Mouse (Mus musculus): ENCODE data around the gene Hira. TPM values are rescaled to one million over a fixed set of nuclear protein-coding genes. Genes with fewer than 3 reads are reported as not detected.

Hira gene
- polyA plus RNA-seq, 1 experiment: 51.6 TPM

DNA sequence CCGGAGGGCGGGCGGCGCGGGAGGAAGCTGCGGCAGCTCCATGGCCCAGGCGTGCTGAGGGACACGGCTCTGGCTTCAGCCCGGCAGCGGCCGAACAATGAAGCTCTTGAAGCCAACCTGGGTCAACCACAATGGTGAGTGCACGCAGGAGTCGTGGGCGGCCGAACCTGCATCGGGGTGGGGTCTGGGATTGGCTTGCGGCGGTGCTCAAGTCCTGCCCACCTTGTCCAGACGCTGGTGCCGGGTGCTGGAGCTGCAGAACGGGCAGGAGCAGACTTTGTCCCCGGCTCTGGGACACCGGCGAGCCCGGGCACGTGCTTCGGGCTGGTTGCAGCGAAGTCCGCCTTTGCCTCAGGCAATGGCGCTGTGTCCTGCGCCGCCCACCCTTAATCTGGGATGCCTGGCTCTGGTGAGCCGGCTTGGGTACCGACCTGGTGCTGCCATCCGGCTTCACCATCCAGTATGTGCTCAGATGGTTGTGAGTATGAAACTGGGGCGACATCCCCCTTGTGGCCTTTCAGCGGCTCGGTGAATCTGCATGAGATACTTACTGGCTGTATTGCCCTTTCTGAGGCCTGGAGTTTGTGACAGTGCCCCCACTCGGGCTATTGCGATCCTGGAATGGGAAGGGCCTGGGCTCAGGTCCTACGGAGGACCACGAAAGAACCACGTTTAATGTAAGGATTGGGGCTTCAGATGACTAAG is 701 bp downstream of the Hira start:
- Histone ChIP-seq H3K4me3 (ENCODE audit: insufficient read depth, low read depth, low read length) (peak overlapping the region; percentile 68), H3K27ac (ENCODE audit: insufficient read depth, low read depth, low read length) (peak overlapping the region; percentile 37), H3K27me3 (replicated peaks; ENCODE audit: control insufficient read depth, insufficient read depth, low read length) (no peaks in the 10 kb centered on the region), H3K36me3 (ENCODE audit: control insufficient read depth, insufficient read depth, low read length) (no peaks in the 10 kb centered on the region; the same call in 1 of the 2 replicates), H3K4me1 (ENCODE audit: control insufficient read depth, insufficient read depth, low read length) (no peaks in the 10 kb centered on the region; the same call in 1 of the 2 replicates)
- DNase-seq: peak; percentile 76
- TF ChIP-seq CTCF (conservative IDR thresholded peaks at IDR 0.05; ENCODE audit: insufficient read depth, insufficient read length, low read depth, low read length) (0 out of 2 replicates have a peak, but pooled peaks have one; percentile 3), POLR2A (IDR thresholded peaks at IDR 0.05; ENCODE audit: low read depth, low read length) (no peak)
- WGBS: under 1% methylated on average over 43 of the region's 43 CpGs

DNA sequence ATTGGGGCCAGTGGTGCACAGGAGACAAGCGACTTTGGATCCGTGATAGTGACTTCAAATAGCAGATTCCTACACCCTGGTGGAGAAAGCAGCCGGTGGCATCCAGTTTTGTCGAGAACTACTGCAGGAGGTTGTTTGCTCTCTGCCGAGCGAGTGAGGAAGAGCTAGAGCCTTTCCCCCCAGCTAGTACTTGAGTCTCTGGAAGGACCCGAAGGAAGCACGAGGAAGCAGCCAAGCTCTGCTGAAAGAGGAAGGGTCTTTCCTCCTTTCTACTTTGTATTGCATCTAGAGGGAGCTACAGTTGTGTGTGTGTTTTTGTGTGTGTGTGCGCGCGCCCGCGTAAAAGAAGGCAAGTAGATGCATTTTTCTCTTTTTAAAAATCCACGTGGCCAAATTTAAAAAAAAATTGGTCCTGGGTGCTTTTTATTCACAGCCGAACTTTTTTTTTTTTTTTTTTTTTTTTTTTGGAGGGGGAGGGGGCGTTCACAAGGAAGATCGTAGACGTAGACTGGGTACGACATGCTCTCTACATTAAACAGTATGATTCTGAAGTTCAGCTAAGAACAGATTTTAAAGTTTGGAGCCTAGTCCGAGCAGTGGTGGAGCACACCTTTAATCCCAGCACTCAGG is 1.4 kb downstream of the Hira start:
- TF ChIP-seq CTCF (conservative IDR thresholded peaks at IDR 0.05; ENCODE audit: insufficient read depth, insufficient read length, low read depth, low read length): 0 out of 2 replicates have a peak, but pooled peaks have one; percentile 0
- no peak for TF ChIP-seq POLR2A (IDR thresholded peaks at IDR 0.05; ENCODE audit: low read depth, low read length)
- H3K4me1 ChIP-seq (ENCODE audit: control insufficient read depth, insufficient read depth, low read length): no peaks in the 10 kb centered on the region; the same call in 1 of the 2 replicates
- no peak overlapping the region for H3K27ac ChIP-seq (ENCODE audit: insufficient read depth, low read depth, low read length)
- no peaks in the 10 kb centered on the region for H3K27me3 ChIP-seq (replicated peaks; ENCODE audit: control insufficient read depth, insufficient read depth, low read length)
- DNase-seq: no peak
- 19% methylated on average over 20 of the region's 20 CpGs for WGBS
- H3K4me3 ChIP-seq (ENCODE audit: insufficient read depth, low read depth, low read length): peak overlapping the region; percentile 68
- no peaks in the 10 kb centered on the region; the same call in 1 of the 2 replicates for H3K36me3 ChIP-seq (ENCODE audit: control insufficient read depth, insufficient read depth, low read length)

DNA sequence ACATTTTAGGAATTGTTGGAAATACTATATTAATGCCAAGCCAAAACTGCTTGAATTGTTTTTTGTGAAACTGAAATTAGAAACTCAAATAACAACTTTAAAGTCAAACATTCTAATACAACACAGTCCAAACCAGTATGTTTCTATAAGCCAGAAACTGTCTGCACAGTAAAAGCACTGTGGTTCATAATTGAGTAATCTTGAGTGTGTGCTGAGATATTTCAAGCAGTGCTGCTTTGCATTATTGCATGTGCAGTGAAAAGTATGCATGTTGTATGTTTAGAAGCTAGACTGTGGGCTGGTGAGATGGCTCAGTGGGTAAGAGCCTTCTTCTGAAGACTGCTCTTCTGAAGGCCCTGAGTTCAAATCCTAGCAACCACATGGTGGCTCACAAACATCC is 7.2 kb downstream of the Hira start:
- no peaks in the 10 kb centered on the region for H3K4me1 ChIP-seq (ENCODE audit: control insufficient read depth, insufficient read depth, low read length)
- no peaks in the 10 kb centered on the region for H3K27me3 ChIP-seq (replicated peaks; ENCODE audit: control insufficient read depth, insufficient read depth, low read length)
- H3K27ac ChIP-seq (ENCODE audit: insufficient read depth, low read depth, low read length): no peak overlapping the region
- TF ChIP-seq POLR2A (IDR thresholded peaks at IDR 0.05; ENCODE audit: low read depth, low read length): no peak
- TF ChIP-seq CTCF (conservative IDR thresholded peaks at IDR 0.05; ENCODE audit: insufficient read depth, insufficient read length, low read depth, low read length): no peak
- no peak overlapping the region for H3K4me3 ChIP-seq (ENCODE audit: insufficient read depth, low read depth, low read length)
- no peaks in the 10 kb centered on the region for H3K36me3 ChIP-seq (ENCODE audit: control insufficient read depth, insufficient read depth, low read length)
- DNase-seq: no peak

DNA sequence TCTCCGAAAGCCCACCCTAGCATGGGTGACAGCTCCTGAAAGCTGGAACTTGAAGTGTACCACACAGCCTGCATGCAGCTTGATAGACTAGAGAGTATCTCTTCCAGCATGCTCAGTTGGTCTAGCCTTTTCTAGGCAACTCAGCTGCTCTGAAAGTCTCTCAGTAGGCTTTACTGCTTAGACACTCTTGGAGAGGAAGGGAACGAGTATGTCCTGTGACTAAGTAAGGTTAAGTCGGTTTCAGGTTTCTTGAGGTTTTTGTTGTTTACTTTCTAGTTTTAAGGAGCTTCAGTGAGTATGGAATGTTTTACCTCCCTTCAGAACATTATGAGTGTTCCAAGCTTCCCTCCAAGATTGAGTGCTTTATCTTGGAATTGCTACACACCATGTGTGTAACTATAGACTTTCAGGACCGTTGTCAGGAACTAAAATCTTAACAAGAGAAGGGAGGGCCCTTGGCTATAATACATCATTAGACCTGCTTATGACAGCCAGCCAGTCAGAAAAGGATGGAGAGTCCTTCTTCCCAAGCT is 17.1 kb downstream of the Hira start:
- Histone ChIP-seq H3K36me3 (ENCODE audit: control insufficient read depth, insufficient read depth, low read length) (peaks cover 5% of the 10 kb centered on the region), H3K4me3 (ENCODE audit: insufficient read depth, low read depth, low read length) (no peak overlapping the region), H3K27me3 (replicated peaks; ENCODE audit: control insufficient read depth, insufficient read depth, low read length) (no peaks in the 10 kb centered on the region), H3K27ac (ENCODE audit: insufficient read depth, low read depth, low read length) (no peak overlapping the region), H3K4me1 (ENCODE audit: control insufficient read depth, insufficient read depth, low read length) (no peaks in the 10 kb centered on the region)
- TF ChIP-seq CTCF (conservative IDR thresholded peaks at IDR 0.05; ENCODE audit: insufficient read depth, insufficient read length, low read depth, low read length) (no peak), POLR2A (IDR thresholded peaks at IDR 0.05; ENCODE audit: low read depth, low read length) (no peak)
- 74% methylated on average over 4 of the region's 4 CpGs for WGBS
- no peak for DNase-seq

DNA sequence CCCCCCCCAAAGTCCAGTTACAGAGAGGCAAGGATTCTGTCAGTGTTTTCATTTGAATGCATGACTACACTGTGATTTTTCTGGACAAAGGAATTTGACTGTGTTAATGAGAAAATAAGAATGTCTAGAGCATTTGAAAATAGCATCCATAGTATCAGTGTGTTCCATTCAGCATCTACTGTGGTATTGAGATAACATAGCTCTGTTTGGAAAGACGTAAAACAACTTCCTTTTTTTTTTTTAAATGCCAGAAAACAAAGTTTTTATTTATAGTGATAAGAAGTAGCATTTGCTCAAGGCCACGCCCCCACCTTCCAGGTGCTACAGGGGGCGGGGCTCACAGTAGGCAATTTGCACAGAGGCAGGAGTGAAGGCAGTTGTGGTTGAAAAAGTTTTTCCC is 18.4 kb downstream of the Hira start:
- no peak for TF ChIP-seq CTCF (conservative IDR thresholded peaks at IDR 0.05; ENCODE audit: insufficient read depth, insufficient read length, low read depth, low read length)
- TF ChIP-seq POLR2A (IDR thresholded peaks at IDR 0.05; ENCODE audit: low read depth, low read length): no peak
- Histone ChIP-seq H3K27me3 (replicated peaks; ENCODE audit: control insufficient read depth, insufficient read depth, low read length) (no peaks in the 10 kb centered on the region), H3K4me1 (ENCODE audit: control insufficient read depth, insufficient read depth, low read length) (no peaks in the 10 kb centered on the region), H3K27ac (ENCODE audit: insufficient read depth, low read depth, low read length) (no peak overlapping the region), H3K36me3 (ENCODE audit: control insufficient read depth, insufficient read depth, low read length) (peaks cover 7% of the 10 kb centered on the region), H3K4me3 (ENCODE audit: insufficient read depth, low read depth, low read length) (no peak overlapping the region)
- 77% methylated on average over 3 of the region's 3 CpGs for WGBS
- DNase-seq: no peak

DNA sequence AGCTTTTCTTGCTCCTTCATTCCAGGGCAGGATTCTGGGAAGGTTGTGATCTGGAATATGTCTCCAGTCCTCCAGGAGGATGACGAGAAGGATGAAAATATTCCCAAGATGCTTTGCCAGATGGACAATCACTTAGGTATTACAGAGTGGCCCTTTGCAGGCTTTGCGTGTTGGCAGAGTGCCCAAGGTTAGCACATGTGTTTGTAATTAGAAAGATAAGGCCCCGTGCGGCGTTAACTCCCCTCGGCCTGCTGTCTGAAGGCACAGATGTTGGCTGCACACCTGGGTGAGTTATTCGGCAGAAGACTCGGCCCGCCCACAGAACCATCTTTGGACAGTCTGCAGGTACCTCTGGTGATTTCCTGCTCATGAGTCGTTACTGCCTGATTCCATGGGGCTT is 19.6 kb downstream of the Hira start:
- WGBS: 86% methylated on average over 10 of the region's 10 CpGs
- H3K27me3 ChIP-seq (replicated peaks; ENCODE audit: control insufficient read depth, insufficient read depth, low read length): no peaks in the 10 kb centered on the region
- H3K36me3 ChIP-seq (ENCODE audit: control insufficient read depth, insufficient read depth, low read length): peaks cover 7% of the 10 kb centered on the region
- H3K27ac ChIP-seq (ENCODE audit: insufficient read depth, low read depth, low read length): no peak overlapping the region
- no peak for DNase-seq
- no peaks in the 10 kb centered on the region for H3K4me1 ChIP-seq (ENCODE audit: control insufficient read depth, insufficient read depth, low read length)
- H3K4me3 ChIP-seq (ENCODE audit: insufficient read depth, low read depth, low read length): no peak overlapping the region
- TF ChIP-seq POLR2A (IDR thresholded peaks at IDR 0.05; ENCODE audit: low read depth, low read length) (no peak), CTCF (conservative IDR thresholded peaks at IDR 0.05; ENCODE audit: insufficient read depth, insufficient read length, low read depth, low read length) (no peak)

DNA sequence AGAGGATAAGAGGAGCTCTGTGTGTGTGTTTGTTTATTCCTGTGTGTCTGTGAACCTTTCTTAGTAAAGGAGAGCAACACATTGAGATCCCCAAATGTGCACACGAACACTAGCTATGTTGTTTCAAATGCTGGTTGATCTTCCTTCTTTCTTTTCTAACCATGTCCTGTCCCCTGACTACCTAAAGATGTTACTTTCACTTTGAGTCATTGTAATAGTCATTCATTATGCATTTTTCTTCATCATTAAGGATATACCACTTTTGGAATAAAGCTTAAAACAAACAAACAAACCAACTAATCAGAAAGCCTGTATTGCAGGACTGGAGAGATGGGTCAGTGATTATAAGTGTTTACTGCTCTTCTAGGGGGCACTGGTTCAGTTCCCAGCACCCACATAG is 28.8 kb downstream of the Hira start:
- Histone ChIP-seq H3K4me1 (ENCODE audit: control insufficient read depth, insufficient read depth, low read length) (no peaks in the 10 kb centered on the region), H3K36me3 (ENCODE audit: control insufficient read depth, insufficient read depth, low read length) (no peaks in the 10 kb centered on the region; the same call in 1 of the 2 replicates), H3K4me3 (ENCODE audit: insufficient read depth, low read depth, low read length) (no peak overlapping the region), H3K27me3 (replicated peaks; ENCODE audit: control insufficient read depth, insufficient read depth, low read length) (no peaks in the 10 kb centered on the region), H3K27ac (ENCODE audit: insufficient read depth, low read depth, low read length) (no peak overlapping the region)
- DNase-seq: no peak
- TF ChIP-seq POLR2A (IDR thresholded peaks at IDR 0.05; ENCODE audit: low read depth, low read length): no peak
- TF ChIP-seq CTCF (conservative IDR thresholded peaks at IDR 0.05; ENCODE audit: insufficient read depth, insufficient read length, low read depth, low read length): no peak
- 100% methylated on average over 1 of the region's 1 CpGs for WGBS
